8 mouse cellular contexts compared by ENCODE assay signal in the genomic region with DNA sequence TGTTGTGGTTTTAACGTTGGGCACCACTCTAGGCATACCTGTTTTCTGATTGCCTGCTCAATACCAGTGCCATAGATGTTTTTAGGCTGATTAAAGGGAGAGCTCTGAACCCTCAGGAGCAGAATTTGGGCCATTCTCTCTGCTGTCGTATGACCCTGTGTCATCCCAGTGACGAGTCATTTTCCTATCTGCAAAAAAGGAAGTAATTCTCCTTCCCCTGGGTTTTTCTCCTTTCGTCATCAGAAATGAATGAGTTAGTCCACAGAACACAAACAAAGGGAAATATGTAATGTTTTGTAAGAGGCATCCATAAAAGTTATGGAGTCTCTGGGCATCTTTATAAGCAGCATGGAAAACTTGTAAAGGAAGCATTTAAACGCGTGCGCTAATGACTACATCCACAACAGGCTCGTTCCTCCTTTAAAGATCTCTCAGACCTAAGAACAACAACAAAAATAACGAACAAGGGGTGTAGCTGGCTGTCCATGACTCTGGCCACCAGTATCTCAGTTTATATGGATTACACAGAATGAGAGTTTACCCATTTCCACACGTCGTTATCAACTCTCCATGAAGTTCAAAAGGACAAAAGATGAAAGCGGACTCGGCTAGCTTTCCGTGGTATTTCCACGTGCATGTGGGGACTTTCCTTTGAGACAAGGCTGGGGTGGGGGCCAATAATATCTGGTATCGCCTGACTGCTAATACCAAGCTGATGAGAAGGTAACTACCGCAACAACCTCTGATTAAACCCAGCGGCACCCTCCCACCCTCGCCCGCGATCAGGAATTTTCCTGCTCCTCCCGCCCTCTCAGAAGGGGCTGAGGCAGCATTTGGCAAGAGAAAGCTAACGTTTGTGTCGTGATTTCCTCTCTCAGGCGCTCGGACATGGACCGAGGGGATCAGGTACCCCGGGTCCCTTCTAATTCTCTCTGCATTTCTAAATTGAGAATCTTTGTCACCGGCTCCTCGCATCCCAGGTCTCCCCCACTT. TPM values are rescaled to one million over a fixed set of nuclear protein-coding genes. Genes with fewer than 3 reads are reported as not detected.
A peak's percentile ranks its signal among the peaks of the same experiment; 100 is the strongest.
DNase-seq lines count a peak whose midpoint lies in the region; ATAC-seq and TF ChIP-seq lines count a peak whose summit lies in the region.

No protein-coding gene starts in this region.

- WGBS in stomach, embryonic 14.5 days = 7% methylated on average over 30 of the region's 30 CpGs

- no peak for TF ChIP-seq POLR2A in bone marrow macrophage, adult 2 months (IDR thresholded peaks at IDR 0.05; ENCODE audit: borderline replicate concordance, low read depth, low read length)

- DNase-seq in thymus, postnatal 14 days = peak; percentile 34
- DNase-seq in thymus, postnatal 36 days = no peak
- DNase-seq in heart, adult 8-10 months (ENCODE audit: low spot score) = peak; percentile 66
- peak; percentile 50 for DNase-seq in kidney, adult 9 months
- peak; percentile 65 for DNase-seq in lung, postnatal 10 days
- no peak for DNase-seq in thymus, postnatal 4 days

- peak overlapping the region; percentile 90 for H3K4me3 ChIP-seq in bone marrow macrophage, adult 2 months (ENCODE audit: insufficient read depth, low read length)
- peak overlapping the region; percentile 53 for H3K4me3 ChIP-seq in stomach, embryonic 14.5 days (ENCODE audit: low read depth, low read length)

- no peaks in the 10 kb centered on the region for H3K27me3 ChIP-seq in stomach, embryonic 14.5 days (ENCODE audit: control insufficient read depth, insufficient read depth, low read length)

- peaks cover 45% of the 10 kb centered on the region for H3K4me1 ChIP-seq in bone marrow macrophage, adult 2 months (ENCODE audit: control insufficient read depth, insufficient read depth, low read length)
- H3K4me1 ChIP-seq in stomach, embryonic 14.5 days (ENCODE audit: control insufficient read depth, insufficient read depth, low read length) = peaks cover 14% of the 10 kb centered on the region

- H3K27ac ChIP-seq in bone marrow macrophage, adult 2 months (ENCODE audit: insufficient read depth, low read depth, low read length) = peak overlapping the region; percentile 93
- H3K27ac ChIP-seq in stomach, embryonic 14.5 days (ENCODE audit: low read length) = peak overlapping the region; percentile 86

- no peak for ATAC-seq in stomach, embryonic 14.5 days (ENCODE audit: insufficient number of reproducible peaks, insufficient read depth, low FRiP score, low read depth)

- H3K9ac ChIP-seq in stomach, embryonic 14.5 days (replicated peaks; ENCODE audit: low read depth, low read length) = peak overlapping the region; percentile 60

- peaks cover 8% of the 10 kb centered on the region; the same call in 1 of the 2 replicates for H3K36me3 ChIP-seq in stomach, embryonic 14.5 days (ENCODE audit: control insufficient read depth, insufficient read depth, low read length)

- no peaks in the 10 kb centered on the region for H3K9me3 ChIP-seq in stomach, embryonic 14.5 days (ENCODE audit: control insufficient read depth, low read depth, low read length)

- peak overlapping the region; percentile 69 for H3K4me2 ChIP-seq in stomach, embryonic 14.5 days (replicated peaks; ENCODE audit: low read depth, low read length)

- TF ChIP-seq CTCF in bone marrow macrophage, adult 2 months (IDR thresholded peaks at IDR 0.05; ENCODE audit: low read depth, low read length) = no peak

RNA-seq across cellular contexts. Expression of a gene that starts 1.3 kb away (rescaled TPM):
- 84.5 and 85.2 TPM in 2 replicates for polyA plus RNA-seq in bone marrow macrophage, adult 2 months (2012; ENCODE audit: insufficient read depth, insufficient read length, missing spikeins)
- 10 to 100 TPM; 16.0 to 22.3 (median 17.4) TPM for total RNA-seq in heart, adult 8-10 months (2022)
- polyA plus RNA-seq in stomach, embryonic 14.5 days (2014; fragmentation: Nextera tagmentation; extraction: Ambion mirVana) = 10.1 TPM in 2 replicates

Comparison
In these comparisons a context has a peak if more than half of its experiments do, and no peak if none do; other contexts are left out.
1. DNase-seq: peak in thymus, postnatal 14 days (single experiment), heart, adult 8-10 months (single experiment), kidney, adult 9 months (single experiment) and lung, postnatal 10 days (single experiment); none in thymus, postnatal 36 days (0 of 2) and thymus, postnatal 4 days (single experiment).